Mouse (Mus musculus) C2C12 (cell line): ENCODE measurements around the gene Terf2. TPM values are rescaled to one million over a fixed set of nuclear protein-coding genes. Genes with fewer than 3 reads are reported as not detected.
"Not testable (repeated sequence)": the region's sequence is repeated elsewhere in the genome, so short reads cannot be mapped to it uniquely, and the experiment has no call there.

Source experiments
- H3K27me3 ChIP-seq: one replicate; pipeline ENCODE4 v1.6.1; 2011; ENCODE audit not compliant: control insufficient read depth, insufficient read depth, insufficient read length
- H3K36me3 ChIP-seq: one replicate; pipeline ENCODE4 v1.6.1; 2011; ENCODE audit not compliant: control insufficient read depth, insufficient read depth
- H3K4me3 ChIP-seq: one replicate; pipeline ENCODE4 v1.5.1; 2011; ENCODE audit warnings: mild to moderate bottlenecking, control low read depth; ENCODE audit not compliant: poor library complexity, insufficient read depth, severe bottlenecking
- H3K79me2 ChIP-seq: one replicate; pipeline ENCODE4 v1.6.1; 2011; ENCODE audit not compliant: control insufficient read depth, insufficient read depth
- H3K79me3 ChIP-seq: one replicate; pipeline ENCODE4 v1.6.1; 2011; ENCODE audit warnings: low read depth, control low read depth
- H3ac ChIP-seq: one replicate; pipeline ENCODE3; 2011; ENCODE audit warnings: low read depth; ENCODE audit not compliant: control insufficient read depth, insufficient read length
- CEBPB ChIP-seq: IDR thresholded peaks from one replicate; pipeline ENCODE4 v1.6.1; 2011; ENCODE audit warnings: low read depth, mild to moderate bottlenecking, control low read depth, moderate library complexity
- CTCF ChIP-seq: IDR thresholded peaks from one replicate; pipeline ENCODE4 v1.5.1; 2011; ENCODE audit not compliant: control insufficient read depth, insufficient read depth, insufficient read length
- FOSL1 ChIP-seq: IDR thresholded peaks from one replicate; pipeline ENCODE4 v1.8.0; 2011; ENCODE audit warnings: mild to moderate bottlenecking, low read length; ENCODE audit not compliant: poor library complexity, insufficient read depth, severe bottlenecking
- MAX ChIP-seq: IDR thresholded peaks from one replicate; pipeline ENCODE4 v1.6.1; 2011; ENCODE audit warnings: mild to moderate bottlenecking, control low read depth
- MYOD1 ChIP-seq: IDR thresholded peaks from one replicate; pipeline ENCODE4 v1.6.1; 2011; ENCODE audit warnings: low read depth; ENCODE audit not compliant: control insufficient read depth, insufficient read length
- MYOG ChIP-seq: IDR thresholded peaks from one replicate; pipeline ENCODE4 v1.6.1; 2011; ENCODE audit not compliant: control insufficient read depth, insufficient read length; ENCODE audit errors: extremely low read depth
- USF1 ChIP-seq: IDR thresholded peaks from one replicate; pipeline ENCODE4 v1.6.1; 2011; ENCODE audit warnings: low read depth, mild to moderate bottlenecking, control low read depth, moderate library complexity
- polyA plus RNA-seq: library from polyadenylated mRNA; unstranded; fragments of >200 nt; fragmentation: generic; extraction: Trizol; gene quantifications from one replicate; pipeline ENCODE4 v1.2.1, GENCODE M21; 2012; ENCODE audit warnings: missing spikeins

Gene Terf2
- polyA plus RNA-seq, 1 experiment: 15.8 TPM

GRCm38 (mm10) chr8:107111340-107112105, 15.2 kb upstream of the Terf2 start:
- H3ac ChIP-seq: no peak overlapping the region
- H3K36me3 ChIP-seq: no peaks in the 10 kb centered on the region
- TF ChIP-seq MYOD1 (no peak), USF1 (no peak)
- no peak overlapping the region for H3K4me3 ChIP-seq
- H3K79me2 ChIP-seq: no peaks in the 10 kb centered on the region
- H3K79me3 ChIP-seq: no peaks in the 10 kb centered on the region
- H3K27me3 ChIP-seq: no peaks in the 10 kb centered on the region

DNA sequence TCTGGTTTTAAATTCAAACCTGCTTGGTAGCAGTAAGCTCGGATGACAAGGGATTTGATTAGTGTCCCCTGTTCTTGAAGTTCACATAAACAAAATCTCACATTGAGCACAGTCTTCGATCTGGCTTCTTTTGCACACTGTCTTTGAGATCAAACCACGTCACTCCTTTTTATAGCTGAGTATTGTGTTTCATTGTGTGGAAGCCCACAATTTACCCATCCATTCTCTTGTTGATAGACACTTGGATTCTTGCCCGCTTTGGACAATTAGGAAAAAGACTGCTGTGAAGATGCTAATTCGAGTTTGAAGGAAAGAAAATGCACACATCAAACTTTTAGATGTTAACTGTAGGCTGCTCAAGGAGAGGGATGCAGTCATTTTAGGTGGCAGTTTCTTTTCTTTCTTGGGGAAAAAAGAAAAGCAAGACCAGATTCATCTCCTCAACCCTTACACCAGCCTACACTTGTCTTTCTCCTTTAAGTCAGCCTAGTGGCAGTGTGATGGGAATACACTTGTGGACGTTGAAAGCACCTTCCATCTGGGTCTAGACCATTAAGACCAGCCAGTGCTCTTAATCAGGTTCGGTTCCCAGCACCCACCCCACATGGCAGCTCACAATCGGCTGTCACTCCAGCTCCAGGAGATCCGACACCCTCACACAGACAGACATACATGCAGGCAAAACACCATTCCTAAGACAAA, 14.4 kb upstream of the Terf2 start:
- no peaks in the 10 kb centered on the region for H3K27me3 ChIP-seq
- no peaks in the 10 kb centered on the region for H3K79me3 ChIP-seq
- no peak overlapping the region for H3ac ChIP-seq
- no peaks in the 10 kb centered on the region for H3K36me3 ChIP-seq
- no peaks in the 10 kb centered on the region for H3K79me2 ChIP-seq
- TF ChIP-seq MYOG: no peak
- no peak for TF ChIP-seq USF1
- TF ChIP-seq CEBPB: no peak
- TF ChIP-seq CTCF: no peak
- TF ChIP-seq MAX: no peak
- TF ChIP-seq MYOD1: no peak
- no peak for TF ChIP-seq FOSL1
- no peak overlapping the region for H3K4me3 ChIP-seq

DNA sequence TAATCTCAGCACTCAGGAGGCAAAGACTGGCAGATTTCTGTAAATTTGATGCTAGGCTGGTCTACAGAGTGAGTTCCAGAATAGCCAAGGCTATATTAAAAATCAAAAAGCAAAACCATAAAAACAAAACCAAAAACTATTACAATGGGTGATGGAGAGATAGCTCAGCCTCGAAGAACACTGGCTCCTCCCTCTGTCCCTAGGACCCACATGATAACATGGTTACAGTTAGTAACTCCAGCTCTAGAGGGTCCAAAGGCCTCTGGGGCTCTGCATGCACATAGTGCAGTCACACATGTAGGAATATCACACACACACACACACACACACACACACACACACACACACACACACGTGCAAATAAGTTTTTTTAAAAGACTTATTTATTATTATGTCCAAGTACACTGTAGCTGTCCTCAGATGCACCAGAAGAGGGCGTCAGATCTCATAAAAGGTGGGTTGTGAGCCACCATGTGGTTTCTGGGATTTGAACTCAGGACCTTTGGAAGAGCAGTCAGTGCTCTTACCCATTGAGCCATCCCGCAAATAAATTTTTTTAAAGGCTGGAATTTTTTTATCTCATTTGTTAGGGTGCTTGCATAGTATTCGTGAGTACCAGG, 13.6 kb upstream of the Terf2 start:
- H3K36me3 ChIP-seq: no peaks in the 10 kb centered on the region
- H3K79me2 ChIP-seq: no peaks in the 10 kb centered on the region
- H3K4me3 ChIP-seq: no peak overlapping the region
- no peaks in the 10 kb centered on the region for H3K27me3 ChIP-seq
- no peak overlapping the region for H3ac ChIP-seq
- no peaks in the 10 kb centered on the region for H3K79me3 ChIP-seq
- no peak for TF ChIP-seq MAX
- TF ChIP-seq FOSL1: no peak
- TF ChIP-seq MYOD1: no peak
- no peak for TF ChIP-seq CEBPB
- no peak for TF ChIP-seq CTCF
- TF ChIP-seq MYOG: no peak
- no peak for TF ChIP-seq USF1

GRCm38 (mm10) chr8:107108978-107109720, 12.8 kb upstream of the Terf2 start:
- Histone ChIP-seq H3K27me3 (no peaks in the 10 kb centered on the region), H3K4me3 (no peak overlapping the region), H3K36me3 (no peaks in the 10 kb centered on the region), H3ac (no peak overlapping the region), H3K79me3 (no peaks in the 10 kb centered on the region), H3K79me2 (no peaks in the 10 kb centered on the region)
- no peak for TF ChIP-seq MAX
- TF ChIP-seq MYOG: no peak
- no peak for TF ChIP-seq USF1
- TF ChIP-seq CEBPB: no peak
- no peak for TF ChIP-seq FOSL1
- no peak for TF ChIP-seq CTCF
- TF ChIP-seq MYOD1: no peak

DNA sequence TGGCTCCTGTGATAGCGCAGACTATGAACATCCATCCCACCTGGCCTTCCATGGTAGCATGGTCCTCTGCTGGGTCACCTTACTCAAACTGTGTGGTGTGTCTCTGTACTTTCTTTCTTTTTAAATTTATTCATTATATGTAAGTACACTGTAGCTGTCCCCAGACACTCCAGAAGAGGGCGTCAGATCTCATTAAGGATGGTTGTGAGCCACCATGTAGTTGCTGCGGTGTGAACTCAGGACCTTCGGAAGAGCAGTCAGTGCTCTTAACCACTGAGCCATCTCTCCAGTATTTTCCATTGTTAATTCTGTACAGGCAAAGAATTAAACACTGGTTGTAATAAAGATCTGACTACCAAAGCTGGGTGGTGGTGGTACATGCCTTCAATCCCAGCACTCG, 11.7 kb upstream of the Terf2 start:
- not testable (repeated sequence) for H3ac ChIP-seq, H3K79me2 ChIP-seq, H3K4me3 ChIP-seq, H3K27me3 ChIP-seq, H3K36me3 ChIP-seq, H3K79me3 ChIP-seq
